Mouse (Mus musculus) thymus, adult 2 months (tissue): ENCODE measurements around the gene Crybg3. TPM values are rescaled to one million over a fixed set of nuclear protein-coding genes. Genes with fewer than 3 reads are reported as not detected.

Source experiments
- DNase-seq: peaks from one replicate; pipeline ENCODE4 v3.0.0; 2021
- H3K27ac ChIP-seq: fragments of 200-500 bp; 2 replicates; pipeline ENCODE4 v1.5.1; 2012; ENCODE audit warnings: low read length, control low read depth; ENCODE audit not compliant: control insufficient read depth, insufficient read depth
- H3K27me3 ChIP-seq: fragments of 200-500 bp; 2 replicates; pipeline ENCODE4 v1.6.1; 2012; ENCODE audit warnings: mild to moderate bottlenecking, low read length, moderate library complexity, mixed read lengths; ENCODE audit not compliant: control insufficient read depth, insufficient read depth
- H3K36me3 ChIP-seq: fragments of 200-500 bp; 2 replicates; pipeline ENCODE4 v1.6.1; 2012; ENCODE audit warnings: mild to moderate bottlenecking, low read length, moderate library complexity; ENCODE audit not compliant: control insufficient read depth, insufficient read depth
- H3K4me1 ChIP-seq: fragments of 200-500 bp; replicated peaks from 2 replicates; pipeline ENCODE4 v1.6.1; 2012; ENCODE audit warnings: low read length; ENCODE audit not compliant: control insufficient read depth, insufficient read depth
- H3K4me3 ChIP-seq: fragments of 200-500 bp; 2 replicates; pipeline ENCODE4 v1.5.1; 2012; ENCODE audit warnings: mild to moderate bottlenecking, low read length, control low read depth, moderate library complexity; ENCODE audit not compliant: control insufficient read depth, insufficient read depth
- CTCF ChIP-seq: fragments of 200-500 bp; IDR thresholded peaks from 2 replicates; pipeline ENCODE4 v1.5.1; 2012; ENCODE audit warnings: mild to moderate bottlenecking, control low read depth, low read length, moderate library complexity, borderline replicate concordance; ENCODE audit not compliant: control insufficient read depth, poor library complexity, insufficient read depth; ENCODE audit errors: extremely low read depth
- POLR2A ChIP-seq: fragments of 200-500 bp; IDR thresholded peaks from 2 replicates; pipeline ENCODE4 v1.6.1; 2012; ENCODE audit warnings: mild to moderate bottlenecking, low read length, control low read depth, moderate library complexity; ENCODE audit not compliant: control insufficient read depth, poor library complexity, insufficient read depth; ENCODE audit errors: extremely low read depth
- WGBS: fragments of 180-500 bp; shearing (Covaris S2); methylation state at CpG from one replicate; pipeline ENCODE4 v1.1.7; 2018; 5-methylcytosine and 5-hydroxymethylcytosine counted together
- polyA plus RNA-seq: library from polyadenylated mRNA; depleted of rRNA; stranded (reverse); fragments of >200 nt; gene quantifications from 2 replicates; pipeline ENCODE4 v1.2.3, GENCODE M21; 2012; rRNA removed

The Crybg3 gene
- polyA plus RNA-seq, 1 experiment: 1.0 TPM

DNA sequence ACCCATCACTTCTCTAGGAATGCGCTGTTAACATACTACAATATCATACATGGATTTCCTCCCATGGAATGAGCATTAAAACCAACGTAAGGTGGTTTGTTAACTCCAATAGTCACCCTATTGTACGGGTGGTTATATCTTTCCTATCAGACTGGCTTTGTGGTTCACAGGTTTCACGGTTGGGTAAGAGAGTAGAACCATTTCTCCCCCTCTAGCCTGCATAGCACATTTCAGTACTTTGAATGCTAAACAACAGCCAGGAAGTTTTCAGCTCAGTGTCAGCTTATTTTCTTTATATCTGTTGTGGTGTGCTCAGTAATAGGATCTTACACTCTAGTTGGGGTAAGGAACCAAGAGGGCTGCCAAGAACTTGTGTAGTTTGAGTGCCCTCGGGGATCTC lies 149.0 kb downstream of the Crybg3 start:
- no peaks in the 10 kb centered on the region for H3K27me3 ChIP-seq
- H3K4me3 ChIP-seq: no peak overlapping the region
- no peak overlapping the region for H3K27ac ChIP-seq
- no peaks in the 10 kb centered on the region for H3K36me3 ChIP-seq
- no peak for DNase-seq
- WGBS: 63% methylated on average over 5 of the region's 5 CpGs
- no peak for TF ChIP-seq CTCF
- TF ChIP-seq POLR2A: no peak
- H3K4me1 ChIP-seq: no peaks in the 10 kb centered on the region

DNA sequence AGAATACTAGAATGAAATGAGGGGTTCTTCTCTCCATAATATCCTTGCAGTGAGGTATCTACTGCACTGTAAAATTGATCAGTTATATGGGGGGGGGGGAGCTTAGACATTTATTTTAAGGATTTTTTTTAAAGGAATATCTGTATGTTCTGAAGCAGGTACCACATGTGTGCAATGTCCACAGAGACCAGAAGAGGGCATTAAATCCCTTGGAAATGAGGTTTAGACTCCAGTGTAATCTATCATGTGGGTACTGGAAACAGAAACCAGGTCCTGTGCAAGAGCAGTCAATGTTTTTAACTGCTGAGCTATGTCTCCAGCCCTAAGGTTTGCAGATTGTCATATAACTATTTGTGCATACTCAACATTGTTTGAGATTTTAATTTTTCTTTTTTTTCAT lies 151.7 kb downstream of the Crybg3 start:
- DNase-seq: no peak

DNA sequence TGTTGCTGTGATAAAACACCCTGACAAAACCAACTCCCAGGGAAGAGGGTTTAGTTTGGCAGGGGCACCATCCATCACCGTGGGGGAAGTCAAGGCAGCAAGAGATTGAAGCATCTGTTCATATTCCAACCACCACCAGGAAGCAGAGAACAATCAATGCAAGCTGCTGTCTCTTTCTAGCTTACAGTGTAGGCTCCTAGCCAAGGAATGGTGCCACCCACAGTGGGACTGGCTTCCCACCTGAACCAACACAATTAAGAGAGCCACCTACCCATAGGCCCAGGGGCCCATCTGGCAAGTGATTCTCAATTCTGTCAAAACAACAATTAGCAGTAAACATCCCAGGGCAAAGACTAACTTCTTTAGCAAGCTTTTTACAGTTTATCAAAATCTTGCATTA lies 152.6 kb downstream of the Crybg3 start:
- Histone ChIP-seq H3K4me3 (no peak overlapping the region), H3K27ac (no peak overlapping the region), H3K36me3 (no peaks in the 10 kb centered on the region), H3K27me3 (no peaks in the 10 kb centered on the region), H3K4me1 (no peaks in the 10 kb centered on the region)
- no peak for DNase-seq
- TF ChIP-seq POLR2A (no peak), CTCF (no peak)
- 78% methylated on average over 1 of the region's 1 CpGs for WGBS

More for the DNA sequence above, 151.7 kb downstream of the Crybg3 start:
- TF ChIP-seq POLR2A (no peak), CTCF (no peak)
- H3K4me1 ChIP-seq: no peaks in the 10 kb centered on the region
- no peak overlapping the region for H3K27ac ChIP-seq
- H3K4me3 ChIP-seq: no peak overlapping the region
- no peaks in the 10 kb centered on the region for H3K36me3 ChIP-seq
- H3K27me3 ChIP-seq: no peaks in the 10 kb centered on the region

DNA sequence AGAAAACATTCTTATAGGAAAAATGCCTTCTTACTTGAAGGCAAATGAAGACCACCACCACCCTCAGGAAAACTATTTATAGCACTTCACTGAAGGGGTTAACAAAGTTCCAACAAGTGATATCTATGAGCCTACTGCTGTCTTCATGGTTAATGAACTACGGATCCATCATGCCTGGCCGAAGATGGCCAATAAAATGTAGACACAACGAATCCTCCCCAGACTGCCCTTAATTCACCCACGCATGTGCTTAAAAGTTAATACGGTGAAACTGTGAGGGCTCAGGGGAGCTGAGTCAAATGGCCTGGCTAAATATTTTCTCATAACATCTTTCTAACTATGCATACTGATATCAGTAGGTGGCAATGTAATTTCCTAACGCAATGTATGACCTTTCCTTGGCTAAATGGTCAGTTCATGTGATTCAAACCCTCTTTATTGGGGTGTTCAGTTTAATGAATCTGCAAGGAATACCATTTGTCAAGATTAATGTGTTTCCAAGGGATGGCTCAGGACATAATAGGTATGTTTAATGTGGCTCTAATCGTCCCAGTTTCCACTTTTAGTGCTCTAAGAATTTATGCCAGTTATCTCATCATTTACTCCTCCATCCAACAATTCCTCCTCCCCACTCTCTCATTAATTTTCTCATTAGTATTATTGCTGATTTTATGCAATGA lies 155.8 kb downstream of the Crybg3 start:
- H3K27me3 ChIP-seq: no peaks in the 10 kb centered on the region
- H3K27ac ChIP-seq: no peak overlapping the region
- DNase-seq: no peak
- 94% methylated on average over 7 of the region's 7 CpGs for WGBS
- H3K4me3 ChIP-seq: no peak overlapping the region
- H3K36me3 ChIP-seq: no peaks in the 10 kb centered on the region
- H3K4me1 ChIP-seq: no peaks in the 10 kb centered on the region
- TF ChIP-seq CTCF (no peak), POLR2A (no peak)

Other genes starting within 250 kb of the Crybg3 start
- gene Olfr209, start 237.0 kb downstream of the Crybg3 start, polyA plus RNA-seq: not detected in 2 replicates
- 0.03 TPM in 1 of 2 replicates, not detected in the other for gene Gabrr3, start 193.6 kb downstream of the Crybg3 start, polyA plus RNA-seq
- 8.3 and 8.9 TPM in 2 replicates for gene Riox2, start 129.2 kb downstream of the Crybg3 start, polyA plus RNA-seq
- 0.93 and 0.97 TPM in 2 replicates for gene Arl6, start 38.4 kb upstream of the Crybg3 start, polyA plus RNA-seq